Mouse (Mus musculus): ENCODE results near the gene Cdk9. TPM values are rescaled to one million over a fixed set of nuclear protein-coding genes. Genes with fewer than 3 reads are reported as not detected.

Gene Cdk9
- polyA plus RNA-seq, 1 experiment = 109 TPM

GRCm38 (mm10) chr2:32757056-32757845 is 44.4 kb upstream of the Cdk9 start, which contains the start of gene Tor2a:
TSS of gene Tor2a (plus strand) at chr2:32757234.
- Histone ChIP-seq H3K9me3 (replicated peaks; ENCODE audit: control insufficient read depth, insufficient read depth, low read length, poor library complexity, severe bottlenecking) (no peaks in the 10 kb centered on the region), H3K4me1 (ENCODE audit: control insufficient read depth, insufficient read depth, low read length) (peaks cover 3% of the 10 kb centered on the region), H3K27ac (ENCODE audit: insufficient read depth, low read length) (no peak within 1 kb of the TSS), H3K27me3 (ENCODE audit: control insufficient read depth, insufficient read depth, low read length, poor library complexity, severe bottlenecking) (no peaks in the 10 kb centered on the region), H3K9ac (ENCODE audit: low read depth, poor library complexity, severe bottlenecking) (peak within 1 kb of the TSS; percentile 74), H3K4me3 (ENCODE audit: low read depth, low read length) (peak within 1 kb of the TSS; percentile 67), H3K36me3 (ENCODE audit: control insufficient read depth, insufficient read depth, low read length, poor library complexity, severe bottlenecking) (no peaks in the 10 kb centered on the region)
- no peak for TF ChIP-seq POLR2A (IDR thresholded peaks at IDR 0.05; ENCODE audit: insufficient read depth, low read length)
- TF ChIP-seq EP300 (IDR thresholded peaks at IDR 0.05; ENCODE audit: insufficient read depth, low read depth, low read length) = 0 out of 2 replicates have a peak, but pooled peaks have one; percentile 30
- peak; percentile 88 for TF ChIP-seq CTCF (IDR thresholded peaks at IDR 0.05; ENCODE audit: low read depth, low read length)

- no peak overlapping the region for H3K4me3 ChIP-seq (ENCODE audit: low read depth, low read length)
These were observed 43.8 kb upstream of the Cdk9 start for GRCm38 (mm10) chr2:32756674-32757055.

DNA sequence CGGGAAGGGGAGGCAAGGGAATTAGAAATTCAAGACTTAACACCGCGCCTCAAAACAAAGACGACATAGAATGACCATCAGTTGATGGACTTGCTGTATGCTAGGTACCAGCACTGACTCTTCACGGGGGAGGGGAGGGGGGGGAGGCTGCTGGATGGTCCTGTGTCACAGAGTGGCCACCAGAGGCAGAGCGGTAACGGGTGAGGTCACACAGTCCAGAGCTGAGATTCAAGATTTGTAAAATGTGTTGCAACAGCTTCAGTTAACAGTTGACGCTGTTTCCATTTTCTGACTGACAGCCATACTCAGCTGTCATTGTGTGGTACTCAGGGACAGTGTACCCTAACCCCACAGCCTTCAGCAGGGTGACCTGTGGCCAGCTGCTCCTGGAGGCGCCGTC is 39.3 kb upstream of the Cdk9 start:
- no peaks in the 10 kb centered on the region for H3K36me3 ChIP-seq (ENCODE audit: control insufficient read depth, insufficient read depth, low read length, poor library complexity, severe bottlenecking)

More at GRCm38 (mm10) chr2:32756674-32757055, 43.8 kb upstream of the Cdk9 start:
- Histone ChIP-seq H3K27ac (ENCODE audit: insufficient read depth, low read length) (no peak overlapping the region), H3K9me3 (replicated peaks; ENCODE audit: control insufficient read depth, insufficient read depth, low read length, poor library complexity, severe bottlenecking) (no peaks in the 10 kb centered on the region), H3K9ac (ENCODE audit: low read depth, poor library complexity, severe bottlenecking) (no peak overlapping the region), H3K4me1 (ENCODE audit: control insufficient read depth, insufficient read depth, low read length) (peaks cover 3% of the 10 kb centered on the region), H3K27me3 (ENCODE audit: control insufficient read depth, insufficient read depth, low read length, poor library complexity, severe bottlenecking) (no peaks in the 10 kb centered on the region), H3K36me3 (ENCODE audit: control insufficient read depth, insufficient read depth, low read length, poor library complexity, severe bottlenecking) (no peaks in the 10 kb centered on the region)
- TF ChIP-seq CTCF (IDR thresholded peaks at IDR 0.05; ENCODE audit: low read depth, low read length) (no peak), POLR2A (IDR thresholded peaks at IDR 0.05; ENCODE audit: insufficient read depth, low read length) (no peak), EP300 (IDR thresholded peaks at IDR 0.05; ENCODE audit: insufficient read depth, low read depth, low read length) (no peak)

DNA sequence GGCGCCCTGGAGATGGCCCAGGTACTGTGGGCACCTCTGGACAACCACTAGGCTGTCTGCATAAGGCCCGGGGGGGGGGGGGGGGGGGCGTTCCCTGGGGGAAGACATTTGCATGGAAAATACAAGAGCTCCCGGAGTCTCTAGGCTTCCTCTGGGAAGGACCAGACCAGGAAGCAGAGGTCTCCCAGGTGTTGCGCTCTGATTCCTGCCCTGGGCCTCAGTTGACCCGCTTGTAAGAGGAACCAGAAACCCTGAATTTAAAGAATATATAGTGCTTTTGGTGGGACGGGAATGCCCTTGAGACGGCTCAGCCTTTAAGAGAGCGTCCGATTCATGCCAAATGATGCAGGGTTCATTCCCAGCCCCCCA is 38.8 kb upstream of the Cdk9 start:
- Histone ChIP-seq H3K4me3 (ENCODE audit: low read depth, low read length) (peak overlapping the region; percentile 10), H3K4me1 (ENCODE audit: control insufficient read depth, insufficient read depth, low read length) (no peaks in the 10 kb centered on the region), H3K27me3 (ENCODE audit: control insufficient read depth, insufficient read depth, low read length, poor library complexity, severe bottlenecking) (no peaks in the 10 kb centered on the region), H3K36me3 (ENCODE audit: control insufficient read depth, insufficient read depth, low read length, poor library complexity, severe bottlenecking) (no peaks in the 10 kb centered on the region), H3K27ac (ENCODE audit: insufficient read depth, low read length) (no peak overlapping the region), H3K9ac (ENCODE audit: low read depth, poor library complexity, severe bottlenecking) (no peak overlapping the region), H3K9me3 (replicated peaks; ENCODE audit: control insufficient read depth, insufficient read depth, low read length, poor library complexity, severe bottlenecking) (no peaks in the 10 kb centered on the region)
- TF ChIP-seq CTCF (IDR thresholded peaks at IDR 0.05; ENCODE audit: low read depth, low read length) (no peak), POLR2A (IDR thresholded peaks at IDR 0.05; ENCODE audit: insufficient read depth, low read length) (no peak), EP300 (IDR thresholded peaks at IDR 0.05; ENCODE audit: insufficient read depth, low read depth, low read length) (no peak)

More for the DNA sequence above, 39.3 kb upstream of the Cdk9 start:
- H3K4me1 ChIP-seq (ENCODE audit: control insufficient read depth, insufficient read depth, low read length) = no peaks in the 10 kb centered on the region
- H3K9me3 ChIP-seq (replicated peaks; ENCODE audit: control insufficient read depth, insufficient read depth, low read length, poor library complexity, severe bottlenecking) = no peaks in the 10 kb centered on the region
- H3K27ac ChIP-seq (ENCODE audit: insufficient read depth, low read length) = no peak overlapping the region
- no peak overlapping the region for H3K9ac ChIP-seq (ENCODE audit: low read depth, poor library complexity, severe bottlenecking)
- TF ChIP-seq CTCF (IDR thresholded peaks at IDR 0.05; ENCODE audit: low read depth, low read length) (no peak), POLR2A (IDR thresholded peaks at IDR 0.05; ENCODE audit: insufficient read depth, low read length) (no peak), EP300 (IDR thresholded peaks at IDR 0.05; ENCODE audit: insufficient read depth, low read depth, low read length) (no peak)
- no peaks in the 10 kb centered on the region for H3K27me3 ChIP-seq (ENCODE audit: control insufficient read depth, insufficient read depth, low read length, poor library complexity, severe bottlenecking)
- no peak overlapping the region for H3K4me3 ChIP-seq (ENCODE audit: low read depth, low read length)

DNA sequence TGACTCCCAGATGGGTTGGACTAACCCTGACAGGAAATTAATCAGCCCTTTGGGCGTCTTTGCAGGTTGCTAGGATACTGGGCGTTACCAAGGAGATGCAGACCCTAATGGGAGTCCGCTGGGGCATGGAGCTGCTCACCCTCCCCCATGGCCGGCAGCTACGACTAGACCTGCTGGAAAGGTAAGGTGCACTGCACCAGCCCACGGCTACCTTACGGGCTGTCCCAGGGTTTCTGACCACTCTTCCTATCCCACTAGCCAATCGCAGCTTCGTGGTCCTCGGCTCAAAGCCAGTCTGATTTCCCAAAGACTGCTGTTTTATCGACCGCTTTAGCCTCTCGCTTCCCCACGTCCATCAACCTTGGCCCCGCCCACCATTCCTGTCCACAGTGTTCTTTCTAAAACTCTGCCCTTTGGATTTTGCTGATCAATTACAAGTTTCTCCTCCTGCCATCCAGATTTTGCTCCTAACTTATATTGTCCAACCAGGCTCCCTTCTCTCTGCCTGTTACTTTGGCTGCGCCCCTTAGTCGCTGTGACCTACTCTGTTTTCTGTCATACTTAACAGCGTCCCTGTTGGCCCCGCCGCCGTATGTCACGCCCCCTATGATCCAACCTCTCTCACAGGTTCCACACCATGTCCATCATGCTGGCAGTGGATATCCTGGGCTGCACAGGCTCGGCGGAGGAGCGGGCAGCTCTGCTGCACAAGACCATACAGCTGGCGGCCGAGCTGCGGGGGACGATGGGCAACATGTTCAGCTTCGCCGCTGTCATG is 38.2 kb upstream of the Cdk9 start:
- no peak overlapping the region for H3K27ac ChIP-seq (ENCODE audit: insufficient read depth, low read length)
- no peaks in the 10 kb centered on the region for H3K9me3 ChIP-seq (replicated peaks; ENCODE audit: control insufficient read depth, insufficient read depth, low read length, poor library complexity, severe bottlenecking)
- no peaks in the 10 kb centered on the region for H3K27me3 ChIP-seq (ENCODE audit: control insufficient read depth, insufficient read depth, low read length, poor library complexity, severe bottlenecking)
- no peaks in the 10 kb centered on the region for H3K36me3 ChIP-seq (ENCODE audit: control insufficient read depth, insufficient read depth, low read length, poor library complexity, severe bottlenecking)
- no peak for TF ChIP-seq EP300 (IDR thresholded peaks at IDR 0.05; ENCODE audit: insufficient read depth, low read depth, low read length)
- TF ChIP-seq POLR2A (IDR thresholded peaks at IDR 0.05; ENCODE audit: insufficient read depth, low read length) = no peak
- no peak for TF ChIP-seq CTCF (IDR thresholded peaks at IDR 0.05; ENCODE audit: low read depth, low read length)
- no peaks in the 10 kb centered on the region for H3K4me1 ChIP-seq (ENCODE audit: control insufficient read depth, insufficient read depth, low read length)
- H3K9ac ChIP-seq (ENCODE audit: low read depth, poor library complexity, severe bottlenecking) = no peak overlapping the region
- H3K4me3 ChIP-seq (ENCODE audit: low read depth, low read length) = peak overlapping the region; percentile 10

Measured in ES-Bruce4 (cell line).